Mouse (Mus musculus): ENCODE results near the gene Gm20604.

Gene Gm20604

GRCm38 (mm10) chr12:102742056-102742455, 16.4 kb downstream of the Gm20604 start:
- DNase-seq: no peak

GRCm38 (mm10) chr12:102740285-102740684, 18.2 kb downstream of the Gm20604 start:
- no peak for DNase-seq

- DNase-seq: no peak
These were observed 19.4 kb downstream of the Gm20604 start for GRCm38 (mm10) chr12:102739096-102739495.

GRCm38 (mm10) chr12:102733381-102733780, 25.1 kb downstream of the Gm20604 start:
- DNase-seq: peak; percentile 59

GRCm38 (mm10) chr12:102730798-102731619, 27.5 kb downstream of the Gm20604 start:
- DNase-seq: no peak

- DNase-seq: peak; percentile 83
These were observed 28.3 kb downstream of the Gm20604 start for GRCm38 (mm10) chr12:102729855-102730797.

- DNase-seq: no peak
These were observed 32.7 kb downstream of the Gm20604 start for GRCm38 (mm10) chr12:102725761-102726175.

GRCm38 (mm10) chr12:102725146-102725545, 33.3 kb downstream of the Gm20604 start:
- DNase-seq: no peak

GRCm38 (mm10) chr12:102723861-102724260, 34.6 kb downstream of the Gm20604 start:
- DNase-seq: no peak

- DNase-seq: no peak
These were observed 35.5 kb downstream of the Gm20604 start for GRCm38 (mm10) chr12:102722966-102723365.

GRCm38 (mm10) chr12:102722451-102722850, 36.0 kb downstream of the Gm20604 start:
- no peak for DNase-seq

GRCm38 (mm10) chr12:102719552-102720315, 38.7 kb downstream of the Gm20604 start:
- DNase-seq: no peak

- no peak for DNase-seq
These were observed 43.6 kb downstream of the Gm20604 start for GRCm38 (mm10) chr12:102714654-102715395.

GRCm38 (mm10) chr12:102714116-102714515, 44.4 kb downstream of the Gm20604 start:
- no peak for DNase-seq

- DNase-seq: no peak
These were observed 45.2 kb downstream of the Gm20604 start for GRCm38 (mm10) chr12:102713153-102713865.

- no peak for DNase-seq
These were observed 47.6 kb downstream of the Gm20604 start for GRCm38 (mm10) chr12:102710851-102711375.

GRCm38 (mm10) chr12:102709896-102710295, 48.6 kb downstream of the Gm20604 start:
- no peak for DNase-seq

GRCm38 (mm10) chr12:102708220-102708619, 50.3 kb downstream of the Gm20604 start:
- no peak for DNase-seq

GRCm38 (mm10) chr12:102706833-102707463, 51.5 kb downstream of the Gm20604 start:
- no peak for DNase-seq

GRCm38 (mm10) chr12:102705906-102706640, 52.4 kb downstream of the Gm20604 start:
- no peak for DNase-seq
